33 mouse cellular contexts compared by ENCODE assay signal in genomic region chr4:120641946-120642345, GRCm38 (mm10). TPM values are rescaled to one million over a fixed set of nuclear protein-coding genes. Genes with fewer than 3 reads are reported as not detected.
DNase-seq lines count a peak whose midpoint lies in the region; ATAC-seq lines count a peak whose summit lies in the region.
"Had no signal": no experiment of that assay in that cellular context is flagged by ENCODE, and none has a peak within 500 bp of the region (broad histone marks: within the 10 kb centered on the region; RNA-seq: fewer than 3 reads in every experiment).

No protein-coding gene starts in this region.

- 88% methylated on average over 6 of the region's 6 CpGs for WGBS in liver, embryonic 13.5 days (ENCODE audit: insufficient replicate concordance)
- 91% methylated on average over 6 of the region's 6 CpGs for WGBS in liver, embryonic 11.5 days

- H3K36me3 ChIP-seq in liver, embryonic 13.5 days = no peaks in the 10 kb centered on the region
- H3K36me3 ChIP-seq in liver, embryonic 11.5 days (ENCODE audit: control insufficient read depth, insufficient read depth, low read length) = no peaks in the 10 kb centered on the region
- H3K36me3 ChIP-seq: forebrain, embryonic 10.5 days; heart, embryonic 10.5 days; heart, embryonic 13.5 days had no signal

- peaks cover 4% of the 10 kb centered on the region; the same call in 1 of the 2 replicates for H3K27me3 ChIP-seq in liver, embryonic 13.5 days
- no peaks in the 10 kb centered on the region; the same call in none of the 2 replicates for H3K27me3 ChIP-seq in liver, embryonic 11.5 days (replicated peaks; ENCODE audit: control insufficient read depth, insufficient read depth, low read length)

- H3K27ac ChIP-seq in liver, embryonic 13.5 days = no peak overlapping the region
- H3K27ac ChIP-seq in liver, embryonic 11.5 days (ENCODE audit: low read depth, low read length) = no peak overlapping the region
- H3K27ac ChIP-seq: forebrain, embryonic 10.5 days; forebrain, embryonic 13.5 days; heart, adult 2 months; heart, embryonic 10.5 days; heart, embryonic 13.5 days; hindbrain, embryonic 14.5 days; hindbrain, postnatal 0 days had no signal

- no peak overlapping the region for H3K4me3 ChIP-seq in liver, embryonic 13.5 days (replicated peaks)
- no peak overlapping the region for H3K4me3 ChIP-seq in liver, embryonic 11.5 days (ENCODE audit: low read depth, low read length)
- H3K4me3 ChIP-seq: forebrain, embryonic 10.5 days; forebrain, embryonic 13.5 days; heart, adult 2 months; heart, embryonic 10.5 days; heart, embryonic 13.5 days had no signal

- H3K4me1 ChIP-seq in liver, embryonic 13.5 days (replicated peaks) = no peaks in the 10 kb centered on the region
- no peaks in the 10 kb centered on the region for H3K4me1 ChIP-seq in liver, embryonic 11.5 days (replicated peaks; ENCODE audit: control insufficient read depth, insufficient read depth, low read length)
- H3K4me1 ChIP-seq: forebrain, embryonic 10.5 days; forebrain, embryonic 13.5 days; heart, embryonic 10.5 days; heart, embryonic 13.5 days had no signal

- no peak overlapping the region for H3K9ac ChIP-seq in liver, embryonic 13.5 days
- H3K9ac ChIP-seq in liver, embryonic 11.5 days (ENCODE audit: low read depth, low read length) = no peak overlapping the region
- H3K9ac ChIP-seq: forebrain, embryonic 13.5 days; heart, embryonic 13.5 days; hindbrain, embryonic 14.5 days had no signal

- H3K9me3 ChIP-seq in liver, embryonic 13.5 days (replicated peaks) = no peaks in the 10 kb centered on the region
- no peaks in the 10 kb centered on the region for H3K9me3 ChIP-seq in liver, embryonic 11.5 days (ENCODE audit: control insufficient read depth, low read length)
- H3K9me3 ChIP-seq: forebrain, embryonic 10.5 days; forebrain, embryonic 13.5 days; heart, embryonic 10.5 days; heart, embryonic 13.5 days had no signal

- peak; percentile 20 for DNase-seq in adrenal gland, adult 8-10 months
- DNase-seq in adrenal gland, postnatal 4 days (ENCODE audit: low spot score in 2 of 2) = no peak
- DNase-seq in liver, embryonic 13.5 days = no peak
- DNase-seq in liver, embryonic 11.5 days (ENCODE audit: low spot score) = no peak
- DNase-seq in adrenal gland, postnatal 14 days = peak; percentile 39
- DNase-seq in ovary, postnatal 36 days (ENCODE audit: low spot score) = no peak
- DNase-seq in urinary bladder, adult 18-20 months (ENCODE audit: low spot score in 2 of 2) = no peak
- DNase-seq: cerebellum, adult 11-12 months; cerebellum, adult 9-10 months; cerebellum, postnatal 14 days; gastrocnemius, postnatal 10 days; gastrocnemius, postnatal 36 days; heart, adult 2 months; heart, postnatal 14 days; heart, postnatal 4 days had no signal

- 0 out of 2 replicates have a peak, but pooled peaks have one; percentile 10 for ATAC-seq in liver, embryonic 13.5 days (ENCODE audit: low read depth)
- no peak for ATAC-seq in liver, embryonic 11.5 days (replicated peaks; ENCODE audit: low FRiP score)
- ATAC-seq: activated CD4-positive, CD25-positive, alpha-beta regulatory T cell, adult 4 months; forebrain, embryonic 13.5 days; forebrain, embryonic 16.5 days; hindbrain, postnatal 0 days; intestine, postnatal 0 days had no signal

- no peak overlapping the region for H3K4me2 ChIP-seq in liver, embryonic 13.5 days
- no peak overlapping the region for H3K4me2 ChIP-seq in liver, embryonic 11.5 days
- H3K4me2 ChIP-seq: forebrain, embryonic 13.5 days; heart, embryonic 13.5 days; hindbrain, embryonic 14.5 days had no signal

RNA-seq across cellular contexts. Expression of gene Cited4, which starts 24.4 kb away (rescaled TPM):
- total RNA-seq in adrenal gland, adult 8-10 months (2022) = 10 to 100 TPM in 2 of 4 experiments, 1 to 10 TPM in 2; 9.6 to 19.4 (median 12.6) TPM
- 10 to 100 TPM in 1 of 2 experiments, 1 to 10 TPM in 1; 8.2 to 10.4 TPM for total RNA-seq in adrenal gland, postnatal 4 days (2021)
- 124 and 128 TPM in 2 replicates for polyA plus RNA-seq in liver, embryonic 13.5 days (2015; fragmentation: Nextera tagmentation; extraction: Ambion mirVana)
- 232 and 242 TPM in 2 replicates for polyA plus RNA-seq in liver, embryonic 11.5 days (2014; fragmentation: Nextera tagmentation; extraction: Ambion mirVana)
- total RNA-seq in adrenal gland, postnatal 14 days (2021) = 8.7 and 10.5 TPM in 2 replicates

RNA-seq across cellular contexts. Expression of gene Gm8439, which starts 53.4 kb away (rescaled TPM):
- total RNA-seq in adrenal gland, adult 8-10 months (2022) = not detected
- total RNA-seq in adrenal gland, postnatal 4 days (2021) = not detected
- polyA plus RNA-seq in liver, embryonic 13.5 days (2015; fragmentation: Nextera tagmentation; extraction: Ambion mirVana) = not detected in 2 replicates
- not detected in 2 replicates for polyA plus RNA-seq in liver, embryonic 11.5 days (2014; fragmentation: Nextera tagmentation; extraction: Ambion mirVana)
- not detected in 2 replicates for total RNA-seq in adrenal gland, postnatal 14 days (2021)
- total RNA-seq: adrenal gland, postnatal 36 days; ES-E14; gastrocnemius, adult 18-20 months; gastrocnemius, postnatal 10 days; gastrocnemius, postnatal 36 days; granulocyte monocyte progenitor cell, adult 5-6 weeks; heart, adult 2 months; heart, postnatal 14 days; heart, postnatal 4 days; hindbrain, postnatal 0 days had no signal
- polyA plus RNA-seq: activated CD4-positive, CD25-positive, alpha-beta regulatory T cell, adult 4 months; embryonic facial prominence, embryonic 11.5 days; embryonic facial prominence, embryonic 14.5 days; forebrain, embryonic 10.5 days; forebrain, embryonic 13.5 days; forebrain, embryonic 16.5 days; heart, adult 2 months; heart, embryonic 16.5 days; hindbrain, embryonic 11.5 days; hindbrain, embryonic 14.5 days; hindbrain, postnatal 0 days; intestine, embryonic 14.5 days; intestine, postnatal 0 days had no signal

Comparison
In these comparisons a context has a peak if more than half of its experiments do, and no peak if none do; other contexts are left out.
1. DNase-seq: peak in adrenal gland, adult 8-10 months (single experiment) and adrenal gland, postnatal 14 days (single experiment); none in adrenal gland, postnatal 4 days (0 of 2), liver, embryonic 13.5 days (single experiment), liver, embryonic 11.5 days (single experiment), ovary, postnatal 36 days (single experiment) and urinary bladder, adult 18-20 months (0 of 2).